Mouse (Mus musculus) MEL (cell line): ENCODE measurements at regions not wholly inside any gene's neighbourhood (a gene's known extent, or its start where the extent isn't known, plus 50 kb on each side); places are given as distances from the start of the nearest gene placed in this dataset.

Experiments used
- DNase-seq: peaks from one replicate; pipeline ENCODE4 v3.0.0; 2011; ENCODE audit warnings: low read depth, low spot score
- H3K27ac ChIP-seq: 2 replicates; pipeline ENCODE4 v1.5.1; 2012; ENCODE audit warnings: low read depth, mild to moderate bottlenecking, control low read depth, low read length, moderate library complexity; ENCODE audit not compliant: control insufficient read depth
- H3K27me3 ChIP-seq, 2 experiments: fragments of 150-350 bp in 1 of 2; sonication (generic) in 1 of 2; 2 replicates each; pipeline ENCODE4 v1.6.1; 2012; ENCODE audit warnings: low read length in 2 of 2, mild to moderate bottlenecking in 2 of 2, improper control_type of control experiment in 1 of 2, moderate library complexity in 1 of 2; ENCODE audit not compliant: insufficient read depth in 2 of 2, control insufficient read depth in 1 of 2
- H3K36me3 ChIP-seq, 2 experiments: 2 replicates each; pipeline ENCODE4 v1.6.1; 2012 to 2014; ENCODE audit warnings: low read length in 2 of 2, improper control_type of control experiment in 1 of 2, inconsistent platforms in 1 of 2, mild to moderate bottlenecking in 1 of 2; ENCODE audit not compliant: insufficient read depth in 2 of 2, control insufficient read depth in 1 of 2
- H3K4me1 ChIP-seq, 2 experiments: fragments of 150-350 bp in 1 of 2; sonication (generic) in 1 of 2; 2 replicates each; pipeline ENCODE4 v1.6.1; 2012; ENCODE audit warnings: low read length in 2 of 2, improper control_type of control experiment in 1 of 2, mild to moderate bottlenecking in 1 of 2; ENCODE audit not compliant: insufficient read depth in 2 of 2, control insufficient read depth in 1 of 2
- H3K4me3 ChIP-seq, 2 experiments: fragments of 150-350 bp in 1 of 2; sonication (generic) in 1 of 2; 2 replicates each; pipeline ENCODE4 v1.5.1; 2012; ENCODE audit warnings: low read depth in 2 of 2, low read length in 2 of 2, mild to moderate bottlenecking in 2 of 2, moderate library complexity in 2 of 2, control low read depth in 1 of 2, improper control_type of control experiment in 1 of 2; ENCODE audit not compliant: control insufficient read depth in 1 of 2, insufficient read depth in 1 of 2
- H3K79me2 ChIP-seq: 2 replicates; pipeline ENCODE4 v1.6.1; 2012; ENCODE audit warnings: mild to moderate bottlenecking, low read length, moderate library complexity; ENCODE audit not compliant: control insufficient read depth, poor library complexity, insufficient read depth
- H3K9ac ChIP-seq: 2 replicates; pipeline ENCODE4 v1.6.1; 2012; ENCODE audit warnings: low read depth, mild to moderate bottlenecking, control low read depth, low read length, moderate library complexity; ENCODE audit not compliant: control insufficient read depth, poor library complexity, severe bottlenecking
- H3K9me3 ChIP-seq: fragments of 150-350 bp; sonication (generic); replicated peaks from 2 replicates; pipeline ENCODE4 v1.6.1; 2012; ENCODE audit warnings: mild to moderate bottlenecking, low read length, improper control_type of control experiment, moderate library complexity; ENCODE audit not compliant: insufficient read depth
- BHLHE40 ChIP-seq: IDR thresholded peaks from 2 replicates; pipeline ENCODE4 v1.6.1; 2012; ENCODE audit warnings: low read depth, mild to moderate bottlenecking, inconsistent platforms, low read length, improper control_type of control experiment, borderline replicate concordance
- CHD1 ChIP-seq: IDR thresholded peaks from 2 replicates; pipeline ENCODE4 v1.6.1; 2012; ENCODE audit warnings: low read depth, mild to moderate bottlenecking, inconsistent platforms, low read length, improper control_type of control experiment
- ELF1 ChIP-seq: IDR thresholded peaks from 2 replicates; pipeline ENCODE4 v1.6.1; 2014; ENCODE audit warnings: low read depth, mild to moderate bottlenecking, inconsistent platforms, low read length, improper control_type of control experiment, moderate library complexity
- EP300 ChIP-seq, 2 experiments: IDR thresholded peaks; 2 replicates each; pipeline ENCODE4 v1.6.1; 2011; ENCODE audit warnings: improper control_type of control experiment in 2 of 2, low read length in 2 of 2, low read depth in 1 of 2, mild to moderate bottlenecking in 1 of 2
- GATA1 ChIP-seq: IDR thresholded peaks from 2 replicates; pipeline ENCODE4 v1.6.1; 2011; ENCODE audit warnings: low read depth, low read length, improper control_type of control experiment
- HCFC1 ChIP-seq: IDR thresholded peaks from 2 replicates; pipeline ENCODE4 v1.6.1; 2012; ENCODE audit warnings: low read depth, mild to moderate bottlenecking, inconsistent platforms, low read length, improper control_type of control experiment, moderate library complexity
- JUND ChIP-seq: IDR thresholded peaks from 2 replicates; pipeline ENCODE4 v1.6.1; 2011; ENCODE audit warnings: low read depth, mild to moderate bottlenecking, improper control_type of control experiment, low read length
- MAX ChIP-seq: IDR thresholded peaks from 2 replicates; pipeline ENCODE4 v1.6.1; 2011; ENCODE audit warnings: low read length, improper control_type of control experiment
- MAZ ChIP-seq: IDR thresholded peaks from 2 replicates; pipeline ENCODE4 v1.6.1; 2012; ENCODE audit warnings: low read depth, mild to moderate bottlenecking, inconsistent platforms, low read length, improper control_type of control experiment
- MEF2A ChIP-seq: IDR thresholded peaks from 2 replicates; pipeline ENCODE4 v1.6.1; 2014; ENCODE audit warnings: low read depth, mild to moderate bottlenecking, inconsistent platforms, low read length, improper control_type of control experiment; ENCODE audit not compliant: poor library complexity, insufficient replicate concordance, severe bottlenecking; ENCODE audit errors: extremely low read depth
- SMC3 ChIP-seq: IDR thresholded peaks from 2 replicates; pipeline ENCODE4 v1.6.1; 2011; ENCODE audit warnings: low read depth, low read length, improper control_type of control experiment
- USF1 ChIP-seq: IDR thresholded peaks from 2 replicates; pipeline ENCODE4 v1.6.1; 2014; ENCODE audit warnings: low read depth, mild to moderate bottlenecking, inconsistent platforms, low read length, improper control_type of control experiment, moderate library complexity
- USF2 ChIP-seq, 2 experiments: IDR thresholded peaks; 2 replicates each; pipeline ENCODE4 v1.6.1; 2011 to 2012; ENCODE audit warnings: improper control_type of control experiment in 2 of 2, low read length in 2 of 2, borderline replicate concordance in 1 of 2, inconsistent platforms in 1 of 2, low read depth in 1 of 2, mild to moderate bottlenecking in 1 of 2; ENCODE audit not compliant: insufficient read depth in 1 of 2
- ZMIZ1 ChIP-seq: IDR thresholded peaks from 2 replicates; pipeline ENCODE4 v1.6.1; 2012; ENCODE audit warnings: low read depth, mild to moderate bottlenecking, inconsistent platforms, low read length, improper control_type of control experiment, moderate library complexity
- ZNF384 ChIP-seq: IDR thresholded peaks from 2 replicates; pipeline ENCODE4 v1.6.1; 2012; ENCODE audit warnings: low read depth, mild to moderate bottlenecking, inconsistent platforms, low read length, improper control_type of control experiment

- Histone ChIP-seq H3K4me3 (no peak overlapping the region), H3K27me3 (no peaks in the 10 kb centered on the region), H3K36me3 (no peaks in the 10 kb centered on the region), H3K79me2 (no peaks in the 10 kb centered on the region)
- TF ChIP-seq MEF2A (no peak), USF1 (no peak), BHLHE40 (no peak), MAZ (no peak)
- TF ChIP-seq, all 39 proteins: peak for 0
- no peak overlapping the region for H3K27ac ChIP-seq
- no peaks in the 10 kb centered on the region for H3K9me3 ChIP-seq
- no peak overlapping the region for H3K9ac ChIP-seq
- DNase-seq = no peak
- no peaks in the 10 kb centered on the region for H3K4me1 ChIP-seq
Observed at GRCm38 (mm10) chr8:92104561-92104960, 252.9 kb upstream of the Irx5 start.

GRCm38 (mm10) chr8:92102521-92102920 lies 254.9 kb upstream of the Irx5 start:
- no peak for TF ChIP-seq EP300 (IDR thresholded peaks at IDR 0.05; ENCODE audit: low read depth in 1 of 2, low read length in 2 of 2)
- no peak for TF ChIP-seq USF2 (IDR thresholded peaks at IDR 0.05; ENCODE audit: borderline replicate concordance in 1 of 2, insufficient read depth in 1 of 2, low read depth in 1 of 2, low read length in 2 of 2)
- no peak for TF ChIP-seq ZNF384
- TF ChIP-seq CHD1 = no peak
- no peak for TF ChIP-seq ZMIZ1
- TF ChIP-seq MEF2A = no peak
- TF ChIP-seq JUND = no peak
- TF ChIP-seq MAX = no peak
- no peak for TF ChIP-seq HCFC1
- no peak for TF ChIP-seq BHLHE40
- TF ChIP-seq SMC3 = no peak
- TF ChIP-seq ELF1 = no peak
- no peak for TF ChIP-seq GATA1
- TF ChIP-seq, all 39 proteins: peak for 0
- Histone ChIP-seq H3K9me3 (no peaks in the 10 kb centered on the region), H3K27ac (no peak overlapping the region), H3K9ac (no peak overlapping the region), H3K27me3 (no peaks in the 10 kb centered on the region), H3K4me3 (no peak overlapping the region), H3K79me2 (no peaks in the 10 kb centered on the region), H3K36me3 (no peaks in the 10 kb centered on the region), H3K4me1 (no peaks in the 10 kb centered on the region)
- no peak for DNase-seq

GRCm38 (mm10) chr8:92095276-92095675 lies 262.1 kb upstream of the Irx5 start:
- no peak for TF ChIP-seq MAX
- Histone ChIP-seq H3K79me2 (no peaks in the 10 kb centered on the region), H3K4me3 (no peak overlapping the region), H3K9me3 (no peaks in the 10 kb centered on the region), H3K27ac (no peak overlapping the region), H3K36me3 (no peaks in the 10 kb centered on the region), H3K4me1 (no peaks in the 10 kb centered on the region), H3K9ac (no peak overlapping the region), H3K27me3 (no peaks in the 10 kb centered on the region)
- no peak for DNase-seq
